Mouse (Mus musculus) ES-E14 (cell line): Measurements from ENCODE around the gene Mgat1.

Experiments
- CHD2 ChIP-seq: IDR thresholded peaks from 2 replicates; pipeline ENCODE4 v1.6.1; 2014; ENCODE audit warnings: mild to moderate bottlenecking, low read depth, low read length, inconsistent platforms
- HCFC1 ChIP-seq: IDR thresholded peaks from 2 replicates; pipeline ENCODE4 v1.6.1; 2012; ENCODE audit warnings: low read length, inconsistent platforms, borderline replicate concordance; ENCODE audit not compliant: insufficient read depth
- MAFK ChIP-seq: IDR thresholded peaks from 2 replicates; pipeline ENCODE4 v1.6.1; 2014; ENCODE audit warnings: mild to moderate bottlenecking, low read depth, low read length, inconsistent platforms; ENCODE audit not compliant: insufficient read depth
- ZC3H11A ChIP-seq: IDR thresholded peaks from 2 replicates; pipeline ENCODE4 v1.6.1; 2012; ENCODE audit warnings: low read depth, mild to moderate bottlenecking, inconsistent platforms, low read length, borderline replicate concordance
- ZNF384 ChIP-seq: IDR thresholded peaks from 2 replicates; pipeline ENCODE4 v1.6.1; 2012; ENCODE audit warnings: low read depth, low read length, inconsistent platforms

DNA sequence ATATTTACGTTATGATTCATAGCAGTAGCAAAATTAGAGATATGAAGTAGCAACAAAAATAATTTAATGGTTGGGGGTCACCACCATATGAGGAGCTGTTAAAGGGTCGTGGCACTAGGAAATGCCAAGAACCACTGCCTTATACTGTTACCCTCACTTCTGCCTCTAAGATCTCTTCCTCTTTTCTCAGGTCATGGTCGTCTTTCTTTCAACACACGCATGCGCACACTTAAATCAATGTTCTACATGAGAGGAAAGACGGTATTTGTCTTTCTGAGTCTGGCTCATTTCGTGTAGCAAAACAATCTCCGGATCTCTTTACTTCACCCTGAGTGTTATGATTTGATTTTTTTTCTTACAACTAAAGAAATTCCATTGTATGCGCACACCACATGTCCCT is 25.8 kb downstream of the Mgat1 start:
- TF ChIP-seq ZNF384 (no peak), CHD2 (no peak), HCFC1 (no peak), MAFK (no peak), ZC3H11A (no peak)
